Mouse (Mus musculus): ENCODE results near the gene Ryr1. TPM values are rescaled to one million over a fixed set of nuclear protein-coding genes. Genes with fewer than 3 reads are reported as not detected.
"Not testable (repeated sequence)": the region's sequence is repeated elsewhere in the genome, so short reads cannot be mapped to it uniquely, and the experiment has no call there.

Gene Ryr1
- polyA plus RNA-seq, 1 experiment from 2014 or later, result 0.30 TPM

DNA sequence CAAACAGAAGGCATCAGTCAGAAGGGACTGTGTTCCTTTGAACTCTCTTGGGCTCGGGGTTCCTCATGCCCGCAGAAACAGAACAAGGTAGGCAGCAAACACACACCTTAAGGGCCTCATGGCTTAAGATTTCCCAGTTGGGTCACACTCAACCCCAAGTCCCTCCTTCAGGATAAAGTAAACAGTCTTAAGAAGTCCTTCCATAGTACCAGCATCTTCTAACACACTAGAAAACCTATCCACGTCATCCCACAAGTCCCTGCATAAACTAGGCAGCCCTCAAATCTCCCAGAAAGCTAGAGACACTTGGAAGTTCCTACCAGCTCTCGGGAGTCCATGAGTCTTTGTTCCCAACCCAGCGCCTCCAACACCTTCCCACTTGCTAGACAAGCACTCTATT, 37.3 kb upstream of the Ryr1 start:
- no peak overlapping the region for H3K4me3 ChIP-seq (replicated peaks)
- H3K36me3 ChIP-seq, result no peaks in the 10 kb centered on the region
- H3K4me1 ChIP-seq, result 0 out of 2 replicates have a peak, but pooled peaks cover 3% of the 10 kb centered on the region
- no peaks in the 10 kb centered on the region for H3K9me3 ChIP-seq
- 65% methylated on average over 5 of the region's 5 CpGs for WGBS
- H3K27me3 ChIP-seq (replicated peaks), result 0 out of 2 replicates have a peak, but pooled peaks cover 7% of the 10 kb centered on the region
- no peak overlapping the region for H3K9ac ChIP-seq
- peak overlapping the region; percentile 9; the same call in 1 of the 2 replicates for H3K4me2 ChIP-seq
- ATAC-seq (ENCODE audit: insufficient read depth, low FRiP score, low read depth), result no peak
- no peak overlapping the region for H3K27ac ChIP-seq

GRCm38 (mm10) chr7:29158264-29158663, 33.3 kb upstream of the Ryr1 start:
- WGBS, result 3% methylated on average over 5 of the region's 5 CpGs
- no peaks in the 10 kb centered on the region; the same call in 1 of the 2 replicates for H3K36me3 ChIP-seq
- H3K4me3 ChIP-seq (replicated peaks), result no peak overlapping the region

DNA sequence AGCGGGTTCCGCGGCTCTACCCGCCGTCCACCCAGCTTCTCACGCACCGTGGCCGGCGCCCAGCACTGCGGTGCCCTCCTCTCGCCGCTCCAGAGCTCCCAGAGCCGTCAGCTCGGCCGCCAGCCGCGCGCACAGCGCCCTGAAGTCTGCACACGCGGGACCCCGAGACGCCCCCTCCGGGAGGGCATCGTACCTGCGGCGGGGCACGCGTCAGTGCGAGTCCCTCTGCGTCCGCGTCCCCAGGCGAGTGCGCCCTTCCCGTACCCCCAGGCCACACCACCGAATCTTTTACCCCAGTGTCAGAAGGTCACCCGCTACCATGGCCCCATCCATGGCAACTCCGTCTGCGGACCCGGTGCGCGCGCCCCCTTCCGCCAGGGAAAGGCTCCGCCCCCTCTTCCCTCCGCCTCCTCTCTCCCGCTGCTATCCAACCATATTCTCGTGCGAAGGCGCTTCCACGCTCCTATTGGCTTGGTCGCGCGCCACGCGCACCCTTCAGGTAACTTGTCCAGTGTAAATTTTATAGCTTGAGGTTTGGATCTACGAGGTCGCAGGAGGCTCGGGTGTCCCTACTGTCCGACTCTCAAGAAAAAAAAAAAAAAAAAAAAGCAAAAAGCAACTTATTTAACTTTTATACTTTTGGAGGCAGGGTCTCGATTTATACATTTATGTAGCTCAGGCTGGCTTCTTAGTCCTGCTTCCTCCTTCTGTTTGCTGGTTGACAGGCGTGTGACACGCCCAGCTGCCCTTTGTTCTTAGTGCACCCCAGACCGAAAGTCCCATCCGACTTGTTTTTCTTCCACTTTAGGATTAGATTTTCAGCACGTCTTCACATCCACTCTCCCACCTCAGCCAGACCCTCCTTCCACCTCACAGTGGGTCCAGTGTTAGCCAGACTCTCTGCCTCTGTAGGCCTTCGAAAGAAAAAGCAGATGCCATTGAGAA, 31.1 kb upstream of the Ryr1 start, which contains the start of gene Fam98c:
Gene Fam98c (minus strand): TSS at position 397 of the 945 bp plus-strand sequence.
- Histone ChIP-seq H3K4me3 (replicated peaks) (peak within 1 kb of the TSS; percentile 69), H3K4me2 (peak within 1 kb of the TSS; percentile 87), H3K4me1 (peaks cover 6% of the 10 kb centered on the region; the same call in 1 of the 2 replicates), H3K9ac (peak within 1 kb of the TSS; percentile 51), H3K27ac (peak within 1 kb of the TSS; percentile 91), H3K9me3 (no peaks in the 10 kb centered on the region), H3K36me3 (no peaks in the 10 kb centered on the region; the same call in 1 of the 2 replicates), H3K27me3 (replicated peaks) (0 out of 2 replicates have a peak, but pooled peaks cover 7% of the 10 kb centered on the region)
- WGBS, result 3% methylated on average over 68 of the region's 68 CpGs
- peak; percentile 72 for ATAC-seq (ENCODE audit: insufficient read depth, low FRiP score, low read depth)

More at GRCm38 (mm10) chr7:29158264-29158663, 33.3 kb upstream of the Ryr1 start:
- peaks cover 9% of the 10 kb centered on the region; the same call in 1 of the 2 replicates for H3K4me1 ChIP-seq
- H3K9ac ChIP-seq, result no peak overlapping the region
- H3K27ac ChIP-seq, result no peak overlapping the region
- no peak overlapping the region for H3K4me2 ChIP-seq
- ATAC-seq (ENCODE audit: insufficient read depth, low FRiP score, low read depth), result no peak
- H3K27me3 ChIP-seq (replicated peaks), result 0 out of 2 replicates have a peak, but pooled peaks cover 7% of the 10 kb centered on the region
- no peaks in the 10 kb centered on the region for H3K9me3 ChIP-seq

DNA sequence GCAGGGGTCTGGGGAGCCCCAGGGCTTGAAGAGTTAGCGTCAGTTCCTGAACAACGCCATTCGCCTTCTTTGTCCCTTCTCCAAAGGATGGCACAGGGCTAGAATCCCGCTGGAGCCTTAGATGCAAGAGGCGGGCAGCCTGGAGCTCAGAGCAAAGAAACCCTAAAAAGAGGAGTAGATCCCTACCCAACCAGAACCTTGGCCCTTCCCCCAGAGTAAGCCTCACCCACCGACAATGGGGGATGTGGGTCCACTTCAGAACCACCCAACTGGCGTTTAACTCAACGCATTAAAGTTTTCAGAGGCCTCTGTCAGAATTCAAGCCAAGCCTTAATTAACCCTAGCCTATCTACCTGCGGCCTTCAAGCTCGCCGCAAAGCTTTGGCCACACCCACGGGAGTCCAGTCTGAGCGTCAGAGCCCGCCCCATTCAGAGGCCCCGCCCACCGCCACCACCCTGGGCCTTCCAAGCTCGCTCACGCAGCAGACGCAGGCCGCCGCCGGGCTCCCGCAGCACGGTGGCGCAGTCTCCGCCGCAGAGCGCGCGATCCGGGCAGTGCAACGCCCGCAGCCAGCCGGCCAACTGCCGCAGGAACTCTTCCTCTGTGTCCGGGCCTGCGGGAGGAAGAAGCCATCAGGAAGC, 30.3 kb upstream of the Ryr1 start:
- H3K27me3 ChIP-seq (replicated peaks), result 0 out of 2 replicates have a peak, but pooled peaks cover 7% of the 10 kb centered on the region
- no peaks in the 10 kb centered on the region for H3K9me3 ChIP-seq
- peak overlapping the region; percentile 51 for H3K9ac ChIP-seq
- no peaks in the 10 kb centered on the region; the same call in 1 of the 2 replicates for H3K36me3 ChIP-seq
- peak overlapping the region; percentile 87 for H3K4me2 ChIP-seq
- peak; percentile 81 for ATAC-seq (ENCODE audit: insufficient read depth, low FRiP score, low read depth)
- peaks cover 6% of the 10 kb centered on the region; the same call in 1 of the 2 replicates for H3K4me1 ChIP-seq
- WGBS, result 7% methylated on average over 37 of the region's 37 CpGs
- peak overlapping the region; percentile 69 for H3K4me3 ChIP-seq (replicated peaks)
- H3K27ac ChIP-seq, result peak overlapping the region; percentile 91

- ATAC-seq (ENCODE audit: insufficient read depth, low FRiP score, low read depth), result no peak
- Histone ChIP-seq H3K4me3 (replicated peaks) (no peak overlapping the region), H3K9me3 (no peaks in the 10 kb centered on the region), H3K4me2 (no peak overlapping the region), H3K27me3 (replicated peaks) (0 out of 2 replicates have a peak, but pooled peaks cover 7% of the 10 kb centered on the region), H3K9ac (no peak overlapping the region), H3K27ac (no peak overlapping the region), H3K36me3 (no peaks in the 10 kb centered on the region; the same call in 1 of the 2 replicates), H3K4me1 (peaks cover 6% of the 10 kb centered on the region; the same call in 1 of the 2 replicates)
- whole genome bisulfite sequencing, result 93% methylated on average over 14 of the region's 14 CpGs
Measured at GRCm38 (mm10) chr7:29154018-29154720, 29.2 kb upstream of the Ryr1 start.

- Histone ChIP-seq H3K9me3 (no peaks in the 10 kb centered on the region), H3K4me1 (peaks cover 5% of the 10 kb centered on the region; the same call in 1 of the 2 replicates), H3K27me3 (replicated peaks) (no peaks in the 10 kb centered on the region), H3K9ac (no peak overlapping the region), H3K36me3 (no peaks in the 10 kb centered on the region; the same call in 1 of the 2 replicates), H3K27ac (no peak overlapping the region), H3K4me2 (no peak overlapping the region), H3K4me3 (replicated peaks) (no peak overlapping the region)
- WGBS, result 59% methylated on average over 10 of the region's 10 CpGs
- no peak for ATAC-seq (ENCODE audit: insufficient read depth, low FRiP score, low read depth)
Measured at GRCm38 (mm10) chr7:29151486-29151885, 26.5 kb upstream of the Ryr1 start.

DNA sequence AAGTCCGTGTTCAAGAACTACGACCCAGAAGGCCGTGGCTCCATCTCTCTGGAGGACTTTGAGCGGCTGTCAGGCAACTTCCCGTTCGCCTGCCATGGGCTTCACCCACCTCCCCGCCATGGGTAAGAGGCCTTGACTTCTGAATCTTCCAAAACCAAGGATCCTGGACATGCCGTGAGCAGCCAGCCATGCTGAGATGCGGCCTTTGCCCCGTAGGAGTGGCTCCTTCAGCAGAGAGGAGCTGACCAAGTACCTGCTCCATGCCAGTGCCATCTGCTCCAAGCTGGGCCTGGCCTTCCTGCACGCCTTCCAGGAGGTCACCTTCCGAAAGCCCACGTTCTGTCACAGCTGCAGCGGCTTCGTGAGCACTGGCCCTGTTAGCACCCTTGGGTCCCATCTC, 23.8 kb upstream of the Ryr1 start:
- no peak for ATAC-seq (ENCODE audit: insufficient read depth, low FRiP score, low read depth)

DNA sequence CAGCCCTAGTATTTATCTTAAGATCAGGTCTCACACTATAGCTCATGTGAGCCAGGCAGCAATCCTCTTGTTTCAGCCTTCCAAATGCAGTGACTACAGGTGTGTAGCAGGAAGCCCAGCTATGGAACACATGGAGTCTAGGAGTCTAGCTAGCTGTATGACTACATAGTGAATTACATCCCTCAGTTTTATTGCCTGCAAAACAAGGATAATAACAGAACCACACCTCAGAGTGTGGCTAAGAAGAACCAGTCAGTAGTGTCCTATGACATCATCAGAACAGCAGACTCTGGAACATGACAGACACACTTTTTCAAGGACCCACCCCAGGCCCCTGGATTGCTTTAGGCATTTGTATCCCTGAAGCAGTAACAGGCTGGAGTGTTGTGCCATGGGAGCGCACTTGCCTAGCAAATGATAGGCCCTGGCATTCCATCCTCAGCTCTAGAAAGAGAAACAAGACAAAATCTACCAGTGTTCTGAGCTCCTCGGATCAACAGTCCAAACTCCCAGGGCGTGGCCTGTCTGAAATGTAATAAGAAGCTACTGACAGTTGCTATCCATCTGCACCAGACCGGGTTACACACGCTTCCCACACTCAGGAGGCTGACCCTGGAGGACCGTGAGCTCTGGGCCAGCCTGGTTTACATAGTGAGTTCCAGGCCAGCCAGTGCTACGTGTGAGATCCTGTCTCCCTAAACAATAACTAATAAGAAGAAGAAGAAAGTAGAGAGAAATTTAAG, 21.8 kb upstream of the Ryr1 start:
- no peak for ATAC-seq (ENCODE audit: insufficient read depth, low FRiP score, low read depth)
- H3K27ac ChIP-seq, result no peak overlapping the region
- 82% methylated on average over 7 of the region's 7 CpGs for WGBS

More for the DNA sequence above, 23.8 kb upstream of the Ryr1 start:
- no peak overlapping the region for H3K27ac ChIP-seq
- H3K4me1 ChIP-seq, result no peaks in the 10 kb centered on the region
- no peak overlapping the region for H3K4me3 ChIP-seq (replicated peaks)
- H3K4me2 ChIP-seq, result no peak overlapping the region
- no peaks in the 10 kb centered on the region for H3K36me3 ChIP-seq
- 90% methylated on average over 15 of the region's 15 CpGs for WGBS
- no peaks in the 10 kb centered on the region for H3K27me3 ChIP-seq (replicated peaks)
- no peak overlapping the region for H3K9ac ChIP-seq
- no peaks in the 10 kb centered on the region for H3K9me3 ChIP-seq

GRCm38 (mm10) chr7:29144006-29144405, 19.0 kb upstream of the Ryr1 start:
- Histone ChIP-seq H3K4me2 (no peak overlapping the region), H3K4me1 (no peaks in the 10 kb centered on the region), H3K9me3 (no peaks in the 10 kb centered on the region), H3K36me3 (no peaks in the 10 kb centered on the region), H3K9ac (no peak overlapping the region), H3K27me3 (replicated peaks) (no peaks in the 10 kb centered on the region), H3K4me3 (replicated peaks) (no peak overlapping the region), H3K27ac (no peak overlapping the region)
- ATAC-seq (ENCODE audit: insufficient read depth, low FRiP score, low read depth), result no peak
- 94% methylated on average over 4 of the region's 4 CpGs for WGBS

More for the DNA sequence above, 21.8 kb upstream of the Ryr1 start:
- Histone ChIP-seq H3K4me3 (replicated peaks) (no peak overlapping the region), H3K9ac (no peak overlapping the region), H3K27me3 (replicated peaks) (no peaks in the 10 kb centered on the region), H3K9me3 (no peaks in the 10 kb centered on the region), H3K4me2 (no peak overlapping the region), H3K4me1 (no peaks in the 10 kb centered on the region), H3K36me3 (no peaks in the 10 kb centered on the region)

GRCm38 (mm10) chr7:29141416-29141815, 16.4 kb upstream of the Ryr1 start:
- H3K36me3 ChIP-seq, result no peaks in the 10 kb centered on the region
- H3K27ac ChIP-seq, result no peak overlapping the region

DNA sequence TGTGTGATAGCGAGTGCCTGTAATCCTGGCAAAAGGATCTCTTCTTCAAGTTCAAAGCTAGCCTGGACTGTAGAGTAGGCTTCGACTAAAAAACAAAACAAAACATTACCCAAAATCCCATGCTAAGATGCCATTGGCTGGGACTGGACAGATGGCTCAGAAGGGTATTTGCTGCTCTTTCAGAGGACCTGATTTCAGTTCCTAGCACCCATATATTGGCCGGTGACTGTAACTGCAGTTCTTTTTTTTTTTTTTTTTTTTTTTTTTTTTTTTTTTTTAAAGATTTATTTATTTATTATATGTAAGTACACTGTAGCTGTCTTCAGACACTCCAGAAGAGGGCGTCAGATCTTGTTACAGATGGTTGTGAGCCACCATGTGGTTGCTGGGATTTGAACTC, 14.3 kb upstream of the Ryr1 start:
- H3K27ac ChIP-seq; H3K27me3 ChIP-seq (replicated peaks); ATAC-seq (ENCODE audit: insufficient read depth, low FRiP score, low read depth); H3K4me2 ChIP-seq; H3K4me3 ChIP-seq (replicated peaks); H3K9ac ChIP-seq; H3K36me3 ChIP-seq; H3K4me1 ChIP-seq; H3K9me3 ChIP-seq: not testable (repeated sequence)
- 83% methylated on average over 3 of the region's 4 CpGs for WGBS

More at GRCm38 (mm10) chr7:29141416-29141815, 16.4 kb upstream of the Ryr1 start:
- 70% methylated on average over 8 of the region's 8 CpGs for WGBS
- H3K9me3 ChIP-seq, result no peaks in the 10 kb centered on the region
- no peak for ATAC-seq (ENCODE audit: insufficient read depth, low FRiP score, low read depth)
- H3K9ac ChIP-seq, result no peak overlapping the region
- H3K4me2 ChIP-seq, result no peak overlapping the region
- H3K4me3 ChIP-seq (replicated peaks), result no peak overlapping the region
- no peaks in the 10 kb centered on the region for H3K4me1 ChIP-seq
- no peaks in the 10 kb centered on the region for H3K27me3 ChIP-seq (replicated peaks)
